7 mouse cellular contexts compared by ENCODE assay signal in the genomic region with DNA sequence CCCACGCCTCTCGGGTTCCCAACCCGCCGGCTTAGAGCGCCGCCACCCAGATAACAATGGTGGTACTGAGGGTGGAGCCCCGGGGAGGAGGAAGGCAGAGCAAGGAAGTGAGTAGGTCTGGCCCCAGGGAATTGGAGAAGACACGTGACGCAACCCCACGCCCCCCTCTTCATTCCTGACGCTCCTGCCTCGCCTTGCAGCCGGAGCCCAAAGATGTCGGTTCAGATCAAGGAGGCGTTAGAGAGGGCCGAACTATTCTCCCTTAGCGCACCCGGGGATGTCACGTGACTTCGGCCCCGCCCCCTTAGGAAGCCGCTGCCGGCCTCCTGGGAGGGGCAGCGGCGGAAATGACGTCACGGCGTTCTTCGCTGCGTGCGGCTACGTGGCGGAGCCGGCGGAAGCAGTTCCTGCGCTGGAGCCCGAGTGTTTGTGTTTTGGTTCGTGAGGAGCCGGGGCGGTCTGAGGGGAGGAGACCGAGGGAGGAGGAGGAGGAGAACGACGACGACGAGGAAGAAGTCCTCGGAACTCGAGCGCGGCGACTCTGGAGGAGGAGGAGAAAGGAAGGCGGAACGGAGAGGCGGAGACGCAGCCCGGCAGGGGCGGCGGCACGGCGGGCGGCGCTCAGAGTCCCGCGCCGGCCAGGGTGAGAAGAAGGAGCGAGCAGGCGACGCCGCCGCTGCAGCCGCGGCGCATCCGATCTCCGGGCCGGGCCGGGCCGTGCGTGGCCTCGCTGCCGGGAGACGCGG. TPM values are rescaled to one million over a fixed set of nuclear protein-coding genes. Genes with fewer than 3 reads are reported as not detected.
DNase-seq lines count a peak whose midpoint lies in the region; ATAC-seq lines count a peak whose summit lies in the region.

A gene (plus strand): TSS at position 377 of the 746 bp plus-strand sequence.

- peak within 1 kb of the TSS; percentile 91 for H3K4me3 ChIP-seq in intestine, embryonic 15.5 days (replicated peaks)
- H3K4me3 ChIP-seq in midbrain, embryonic 10.5 days = peak within 1 kb of the TSS; percentile 77

- peak within 1 kb of the TSS; percentile 99 for H3K27ac ChIP-seq in intestine, embryonic 15.5 days
- peak within 1 kb of the TSS; percentile 95 for H3K27ac ChIP-seq in midbrain, embryonic 10.5 days (replicated peaks)

- WGBS in intestine, embryonic 15.5 days = 0% methylated on average over 82 of the region's 82 CpGs
- under 1% methylated on average over 80 of the region's 82 CpGs for WGBS in midbrain, embryonic 10.5 days

- peak within 1 kb of the TSS; percentile 72 for H3K4me2 ChIP-seq in intestine, embryonic 15.5 days (replicated peaks)

- no peaks in the 10 kb centered on the region for H3K27me3 ChIP-seq in intestine, embryonic 15.5 days (replicated peaks)
- H3K27me3 ChIP-seq in midbrain, embryonic 10.5 days (ENCODE audit: low read depth, poor library complexity, severe bottlenecking) = no peaks in the 10 kb centered on the region

- ATAC-seq in intestine, embryonic 15.5 days = peak; percentile 96

- H3K36me3 ChIP-seq in intestine, embryonic 15.5 days = no peaks in the 10 kb centered on the region
- H3K36me3 ChIP-seq in midbrain, embryonic 10.5 days = peaks cover 7% of the 10 kb centered on the region

- H3K4me1 ChIP-seq in intestine, embryonic 15.5 days (replicated peaks) = peaks cover 7% of the 10 kb centered on the region; the same call in 1 of the 2 replicates
- peaks cover 24% of the 10 kb centered on the region for H3K4me1 ChIP-seq in midbrain, embryonic 10.5 days

- intact Hi-C loops in gastrocnemius, postnatal 36 days (cut with DNase I) = no loop called here
- intact Hi-C loops in left cerebral cortex, postnatal 25 days (cut with DNase I) = no loop called here

- DNase-seq in adrenal gland, adult 2 months = peak; percentile 100
- peak; percentile 97 for DNase-seq in embryo, embryonic 11.5 days (ENCODE audit: low read depth, low spot score)
- peak; percentile 99 for DNase-seq in gastrocnemius, postnatal 36 days
- peak; percentile 99 to 100 for DNase-seq in left cerebral cortex, postnatal 25 days (ENCODE audit: low spot score in 2 of 2)
- DNase-seq in midbrain, embryonic 10.5 days (ENCODE audit: low spot score) = peak; percentile 99
- peak; percentile 99 for DNase-seq in right cerebral cortex, postnatal 4 days

- peak within 1 kb of the TSS; percentile 87 for H3K9ac ChIP-seq in intestine, embryonic 15.5 days

- no peaks in the 10 kb centered on the region for H3K9me3 ChIP-seq in intestine, embryonic 15.5 days
- no peaks in the 10 kb centered on the region for H3K9me3 ChIP-seq in midbrain, embryonic 10.5 days (replicated peaks)

RNA-seq across cellular contexts. Expression of the gene that starts here (rescaled TPM):
- total RNA-seq in adrenal gland, adult 2 months (2021) = 10 to 100 TPM; 89.3 to 93.3 TPM
- polyA plus RNA-seq in adrenal gland, adult 2 months (2012; rRNA removed) = 2.9 and 3.1 TPM in 2 replicates
- total RNA-seq in gastrocnemius, postnatal 36 days (2021) = 10 to 100 TPM; 39.9 to 42.9 TPM
- polyA plus RNA-seq in intestine, embryonic 15.5 days (2015; fragmentation: Nextera tagmentation; extraction: Ambion mirVana) = 74.4 and 81.7 TPM in 2 replicates
- 100 to 1,000 TPM; 129 to 130 TPM for total RNA-seq in left cerebral cortex, postnatal 25 days (2021)
- polyA plus RNA-seq in midbrain, embryonic 10.5 days (2016; fragmentation: Nextera tagmentation; extraction: Ambion mirVana) = 66.3 and 68.7 TPM in 2 replicates

Comparison
In these comparisons a context has a peak if more than half of its experiments do, and no peak if none do; other contexts are left out.
1. Peak in every context shown above with its lines: DNase-seq, ATAC-seq, H3K4me3 ChIP-seq and H3K27ac ChIP-seq.
2. RNA of the gene that starts here (polyA plus RNA-seq): 74.4 to 81.7 TPM in intestine, embryonic 15.5 days and 66.3 to 68.7 TPM in midbrain, embryonic 10.5 days; 2.9 to 3.1 TPM in adrenal gland, adult 2 months; every median in the first group is over 10 times any median in the second.